Comparison of ENCODE assay signal across 8 mouse cellular contexts in genomic region chr19:27364521-27364931, GRCm38 (mm10). TPM values are rescaled to one million over a fixed set of nuclear protein-coding genes. Genes with fewer than 3 reads are reported as not detected.
DNase-seq lines count a peak whose midpoint lies in the region; ATAC-seq lines count a peak whose summit lies in the region.

No protein-coding gene starts in this region.

- H3K4me3 ChIP-seq in embryonic facial prominence, embryonic 13.5 days = peak overlapping the region; percentile 13; the same call in 1 of the 2 replicates
- H3K4me3 ChIP-seq in heart, embryonic 15.5 days = peak overlapping the region; percentile 27

- H3K4me2 ChIP-seq in embryonic facial prominence, embryonic 13.5 days = peak overlapping the region; percentile 46
- H3K4me2 ChIP-seq in heart, embryonic 15.5 days = peak overlapping the region; percentile 52

- no peaks in the 10 kb centered on the region for H3K36me3 ChIP-seq in embryonic facial prominence, embryonic 13.5 days
- H3K36me3 ChIP-seq in heart, embryonic 15.5 days = no peaks in the 10 kb centered on the region

- peak overlapping the region; percentile 40; the same call in 1 of the 2 replicates for H3K9ac ChIP-seq in embryonic facial prominence, embryonic 13.5 days
- H3K9ac ChIP-seq in heart, embryonic 15.5 days = no peak overlapping the region

- H3K27ac ChIP-seq in embryonic facial prominence, embryonic 13.5 days = no peak overlapping the region
- H3K27ac ChIP-seq in heart, embryonic 15.5 days = peak overlapping the region; percentile 2

- H3K9me3 ChIP-seq in embryonic facial prominence, embryonic 13.5 days = no peaks in the 10 kb centered on the region
- H3K9me3 ChIP-seq in heart, embryonic 15.5 days (replicated peaks) = no peaks in the 10 kb centered on the region

- peaks cover 7% of the 10 kb centered on the region for H3K4me1 ChIP-seq in embryonic facial prominence, embryonic 13.5 days
- H3K4me1 ChIP-seq in heart, embryonic 15.5 days (replicated peaks) = peaks cover 7% of the 10 kb centered on the region

- no peaks in the 10 kb centered on the region for H3K27me3 ChIP-seq in embryonic facial prominence, embryonic 13.5 days
- H3K27me3 ChIP-seq in heart, embryonic 15.5 days = no peaks in the 10 kb centered on the region

- ATAC-seq in embryonic facial prominence, embryonic 13.5 days (ENCODE audit: insufficient number of reproducible peaks, insufficient read depth, low FRiP score, low TSS enrichment, low read depth) = no peak
- 0 out of 2 replicates have a peak, but pooled peaks have one; percentile 74 for ATAC-seq in heart, embryonic 15.5 days (replicated peaks; ENCODE audit: insufficient number of reproducible peaks, insufficient read depth, low FRiP score, low read depth)

- WGBS in embryonic facial prominence, embryonic 13.5 days = 12% methylated on average over 8 of the region's 8 CpGs
- WGBS in heart, embryonic 15.5 days = 12% methylated on average over 8 of the region's 8 CpGs

- DNase-seq in adrenal gland, adult (ENCODE audit: inconsistent age in 2 of 2, low spot score in 1 of 2) = peak; percentile 92 to 96
- peak; percentile 52 for DNase-seq in kidney, postnatal 10 days
- DNase-seq in mesoderm, embryonic 11.5 days (ENCODE audit: low read depth, low spot score) = peak; percentile 71
- peak; percentile 48 for DNase-seq in testis, postnatal 10 days (ENCODE audit: low spot score)
- no peak for DNase-seq in frontal cortex, postnatal 25 days (ENCODE audit: low spot score in 2 of 2)
- DNase-seq in cerebellum, adult 11-12 months = no peak

RNA-seq across cellular contexts. Expression of gene Kcnv2, which starts 42.1 kb away (rescaled TPM):
- polyA plus RNA-seq in embryonic facial prominence, embryonic 13.5 days (2015; fragmentation: Nextera tagmentation; extraction: Ambion mirVana) = 0.06 and 0.28 TPM in 2 replicates
- polyA plus RNA-seq in heart, embryonic 15.5 days (2015; fragmentation: Nextera tagmentation; extraction: Ambion mirVana) = 0.03 and 0.05 TPM in 2 replicates

Comparison
In these comparisons a context has a peak if more than half of its experiments do, and no peak if none do; other contexts are left out.
1. DNase-seq: peak in adrenal gland, adult (2 of 2), kidney, postnatal 10 days (single experiment), mesoderm, embryonic 11.5 days (single experiment) and testis, postnatal 10 days (single experiment); none in frontal cortex, postnatal 25 days (0 of 2) and cerebellum, adult 11-12 months (single experiment).